Mouse (Mus musculus) neural tube, embryonic 11.5 days (tissue): ENCODE data around the gene Slc28a1. TPM values are rescaled to one million over a fixed set of nuclear protein-coding genes. Genes with fewer than 3 reads are reported as not detected.

Experiments used
- ATAC-seq: fragments of 200-750 bp; cut with Nextera tagmentation; 2 replicates; pipeline ENCODE4 v1.8.0; 2017; ENCODE audit warnings: moderate number of reproducible peaks, mild to moderate bottlenecking, moderate TSS enrichment, moderate library complexity; ENCODE audit not compliant: insufficient read depth, low FRiP score, low TSS enrichment
- DNase-seq: peaks from one replicate; pipeline ENCODE4 v3.0.0-alpha.2; 2015; ENCODE audit warnings: low spot score
- H3K27ac ChIP-seq: fragments of 300-500 bp; sonication (generic); 2 replicates; pipeline ENCODE4 v1.5.1; 2014; ENCODE audit warnings: low read depth, mild to moderate bottlenecking, low read length
- H3K27me3 ChIP-seq: fragments of 300-500 bp; sonication (generic); 2 replicates; pipeline ENCODE4 v1.6.1; 2014; ENCODE audit warnings: mild to moderate bottlenecking, low read length, mixed read lengths; ENCODE audit not compliant: control insufficient read depth, insufficient read depth
- H3K36me3 ChIP-seq: fragments of 300-500 bp; sonication (generic); 2 replicates; pipeline ENCODE4 v1.6.1; 2014; ENCODE audit warnings: mild to moderate bottlenecking, low read length, moderate library complexity, mixed read lengths; ENCODE audit not compliant: control insufficient read depth, insufficient read depth
- H3K4me1 ChIP-seq: fragments of 300-500 bp; sonication (generic); 2 replicates; pipeline ENCODE4 v1.6.1; 2014; ENCODE audit warnings: low read length, mixed read lengths; ENCODE audit not compliant: control insufficient read depth, insufficient read depth
- H3K4me2 ChIP-seq: fragments of 300-500 bp; sonication (generic); 2 replicates; pipeline ENCODE4 v1.6.1; 2014; ENCODE audit warnings: low read depth, mild to moderate bottlenecking, moderate library complexity
- H3K4me3 ChIP-seq: fragments of 300-500 bp; sonication (generic); 2 replicates; pipeline ENCODE4 v1.5.1; 2014; ENCODE audit warnings: low read depth, low read length
- H3K9ac ChIP-seq: fragments of 300-500 bp; sonication (generic); 2 replicates; pipeline ENCODE4 v1.6.1; 2014; ENCODE audit warnings: mild to moderate bottlenecking, low read length
- H3K9me3 ChIP-seq: fragments of 300-500 bp; sonication (generic); 2 replicates; pipeline ENCODE4 v1.6.1; 2016; ENCODE audit warnings: low read length; ENCODE audit not compliant: control insufficient read depth
- WGBS: fragments of 180-500 bp; shearing (Covaris S2); extraction: QIAGEN DNeasy Blood & Tissue Kit; methylation state at CpG from one replicate; pipeline ENCODE4 v1.1.7; 2014; 5-methylcytosine and 5-hydroxymethylcytosine counted together
- polyA plus RNA-seq: library from polyadenylated mRNA; unstranded; fragments of >200 nt; fragmentation: Nextera tagmentation; extraction: Ambion mirVana; gene quantifications from 2 replicates; pipeline ENCODE4 v1.2.1, GENCODE M21; 2014

The Slc28a1 gene
- not detected in 2 replicates for polyA plus RNA-seq

GRCm38 (mm10) chr7:81114555-81114954 is at the start of gene Slc28a1:
TSS of gene Slc28a1 (plus strand) at chr7:81114799.
- H3K27me3 ChIP-seq = no peaks in the 10 kb centered on the region
- ATAC-seq (no peak), DNase-seq (no peak)
- H3K9me3 ChIP-seq = no peaks in the 10 kb centered on the region
- H3K9ac ChIP-seq = no peak within 1 kb of the TSS
- 79% methylated on average over 6 of the region's 6 CpGs for WGBS
- no peaks in the 10 kb centered on the region for H3K36me3 ChIP-seq
- no peaks in the 10 kb centered on the region for H3K4me1 ChIP-seq
- no peak within 1 kb of the TSS for H3K4me2 ChIP-seq
- no peak within 1 kb of the TSS for H3K27ac ChIP-seq
- no peak within 1 kb of the TSS for H3K4me3 ChIP-seq

GRCm38 (mm10) chr7:81066714-81067113 is 47.9 kb upstream of the Slc28a1 start:
- WGBS = 30% methylated on average over 6 of the region's 6 CpGs
- Histone ChIP-seq H3K4me1 (peaks cover 4% of the 10 kb centered on the region; the same call in 1 of the 2 replicates), H3K9ac (no peak overlapping the region), H3K27ac (no peak overlapping the region), H3K9me3 (no peaks in the 10 kb centered on the region), H3K36me3 (no peaks in the 10 kb centered on the region), H3K4me2 (no peak overlapping the region), H3K4me3 (no peak overlapping the region), H3K27me3 (no peaks in the 10 kb centered on the region)
- ATAC-seq (no peak), DNase-seq (peak; percentile 13)

GRCm38 (mm10) chr7:81072463-81072862 is 42.1 kb upstream of the Slc28a1 start:
- Histone ChIP-seq H3K4me2 (no peak overlapping the region), H3K4me1 (no peaks in the 10 kb centered on the region), H3K27me3 (no peaks in the 10 kb centered on the region), H3K9me3 (no peaks in the 10 kb centered on the region), H3K36me3 (no peaks in the 10 kb centered on the region), H3K9ac (no peak overlapping the region), H3K4me3 (no peak overlapping the region), H3K27ac (no peak overlapping the region)
- ATAC-seq = no peak
- WGBS = 53% methylated on average over 5 of the region's 5 CpGs
- peak; percentile 9 for DNase-seq

GRCm38 (mm10) chr7:81073273-81073672 is 41.3 kb upstream of the Slc28a1 start:
- H3K36me3 ChIP-seq = no peaks in the 10 kb centered on the region
- no peak overlapping the region for H3K27ac ChIP-seq
- ATAC-seq (no peak), DNase-seq (peak; percentile 9)
- no peaks in the 10 kb centered on the region for H3K27me3 ChIP-seq
- no peak overlapping the region for H3K4me3 ChIP-seq
- no peaks in the 10 kb centered on the region for H3K9me3 ChIP-seq
- H3K4me2 ChIP-seq = no peak overlapping the region
- H3K9ac ChIP-seq = no peak overlapping the region
- WGBS = 84% methylated on average over 5 of the region's 5 CpGs
- H3K4me1 ChIP-seq = no peaks in the 10 kb centered on the region

- Histone ChIP-seq H3K4me3 (no peak overlapping the region), H3K9ac (no peak overlapping the region), H3K36me3 (no peaks in the 10 kb centered on the region), H3K27ac (no peak overlapping the region), H3K27me3 (no peaks in the 10 kb centered on the region), H3K4me1 (no peaks in the 10 kb centered on the region), H3K4me2 (no peak overlapping the region), H3K9me3 (no peaks in the 10 kb centered on the region)
- 58% methylated on average over 9 of the region's 9 CpGs for WGBS
- no peak for ATAC-seq
- DNase-seq = peak; percentile 50
These were observed 40.1 kb upstream of the Slc28a1 start for GRCm38 (mm10) chr7:81074546-81074945.

GRCm38 (mm10) chr7:81075299-81075698 is 39.3 kb upstream of the Slc28a1 start:
- Histone ChIP-seq H3K4me3 (no peak overlapping the region), H3K4me2 (no peak overlapping the region), H3K36me3 (no peaks in the 10 kb centered on the region), H3K27me3 (no peaks in the 10 kb centered on the region), H3K9ac (no peak overlapping the region), H3K4me1 (no peaks in the 10 kb centered on the region), H3K9me3 (no peaks in the 10 kb centered on the region), H3K27ac (no peak overlapping the region)
- WGBS = 66% methylated on average over 7 of the region's 7 CpGs
- ATAC-seq = no peak
- DNase-seq = peak; percentile 8

GRCm38 (mm10) chr7:81075732-81076131 is 38.9 kb upstream of the Slc28a1 start:
- WGBS = 88% methylated on average over 5 of the region's 5 CpGs
- no peak overlapping the region for H3K4me2 ChIP-seq
- H3K4me3 ChIP-seq = no peak overlapping the region
- no peaks in the 10 kb centered on the region for H3K36me3 ChIP-seq
- no peaks in the 10 kb centered on the region for H3K9me3 ChIP-seq
- peak; percentile 8 for DNase-seq
- H3K27ac ChIP-seq = no peak overlapping the region
- ATAC-seq = no peak
- H3K9ac ChIP-seq = no peak overlapping the region
- H3K4me1 ChIP-seq = no peaks in the 10 kb centered on the region; the same call in 1 of the 2 replicates
- H3K27me3 ChIP-seq = no peaks in the 10 kb centered on the region

GRCm38 (mm10) chr7:81077009-81077408 is 37.6 kb upstream of the Slc28a1 start:
- DNase-seq (no peak), ATAC-seq (no peak)
- Histone ChIP-seq H3K9ac (no peak overlapping the region), H3K27me3 (no peaks in the 10 kb centered on the region), H3K27ac (no peak overlapping the region), H3K9me3 (no peaks in the 10 kb centered on the region), H3K4me3 (no peak overlapping the region), H3K4me1 (no peaks in the 10 kb centered on the region; the same call in 1 of the 2 replicates), H3K36me3 (no peaks in the 10 kb centered on the region), H3K4me2 (no peak overlapping the region)
- WGBS = 68% methylated on average over 6 of the region's 6 CpGs

GRCm38 (mm10) chr7:81078740-81079139 is 35.9 kb upstream of the Slc28a1 start:
- Histone ChIP-seq H3K27me3 (no peaks in the 10 kb centered on the region), H3K9me3 (no peaks in the 10 kb centered on the region), H3K36me3 (no peaks in the 10 kb centered on the region), H3K4me3 (no peak overlapping the region), H3K4me1 (no peaks in the 10 kb centered on the region; the same call in 1 of the 2 replicates), H3K27ac (no peak overlapping the region), H3K9ac (no peak overlapping the region), H3K4me2 (no peak overlapping the region)
- 92% methylated on average over 6 of the region's 6 CpGs for WGBS
- DNase-seq (no peak), ATAC-seq (no peak)
